ENCODE assay signal across 8 mouse cellular contexts in the genomic region with DNA sequence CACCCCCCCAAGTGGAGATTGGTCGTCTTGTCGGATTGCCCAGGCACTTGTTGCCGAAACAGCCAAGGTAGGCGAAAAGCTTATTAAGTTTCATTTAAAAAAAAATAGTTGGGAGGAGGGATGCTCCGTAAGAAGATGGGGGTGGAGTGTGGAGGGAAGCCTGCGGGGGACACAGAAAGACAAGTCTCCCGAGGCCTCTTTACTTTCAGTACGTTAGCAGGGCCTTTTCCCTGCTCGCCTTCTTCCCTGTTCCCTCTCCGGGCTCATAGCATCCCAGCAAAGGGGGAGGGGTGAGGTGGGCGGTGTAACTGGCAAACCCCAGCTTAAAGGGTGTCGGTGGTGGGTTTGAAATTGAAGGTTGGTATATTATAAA.
A peak's percentile ranks its signal among the peaks of the same experiment; 100 is the strongest.
DNase-seq lines count a peak whose midpoint lies in the region; ATAC-seq and TF ChIP-seq lines count a peak whose summit lies in the region.

No protein-coding gene starts in this region.

- no peaks in the 10 kb centered on the region for H3K27me3 ChIP-seq in heart, adult 2 months (ENCODE audit: control insufficient read depth, insufficient read depth, low read length)
- no peaks in the 10 kb centered on the region for H3K27me3 ChIP-seq in kidney, embryonic 16.5 days (ENCODE audit: insufficient read depth, low read length)
- no peaks in the 10 kb centered on the region for H3K27me3 ChIP-seq in midbrain, embryonic 14.5 days (ENCODE audit: control insufficient read depth, insufficient read depth, low read length)

- H3K9ac ChIP-seq in heart, adult 2 months (ENCODE audit: low read depth, low read length), result peak overlapping the region; percentile 54
- H3K9ac ChIP-seq in kidney, embryonic 16.5 days (replicated peaks; ENCODE audit: low read length), result peak overlapping the region; percentile 93
- H3K9ac ChIP-seq in midbrain, embryonic 14.5 days (replicated peaks; ENCODE audit: low read length), result peak overlapping the region; percentile 95

- peak overlapping the region; percentile 93 for H3K4me2 ChIP-seq in kidney, embryonic 16.5 days (replicated peaks; ENCODE audit: low read depth, low read length)
- peak overlapping the region; percentile 88 for H3K4me2 ChIP-seq in midbrain, embryonic 14.5 days (ENCODE audit: low read length)

- intact Hi-C loops in left cerebral cortex, postnatal 14 days (cut with DNase I), result loop anchor here (5.0 kb wide), 2 partner anchors 105 to 190 kb away; no protein-coding TSS in a partner anchor
- intact Hi-C loops in heart, adult 2 months (cut with DNase I), result loop anchor here (2.0 to 5.0 kb wide), 2 partner anchors 35 to 225 kb away; partner anchors contain the start of gene Mrps10

- H3K79me2 ChIP-seq in heart, adult 2 months (replicated peaks; ENCODE audit: control insufficient read depth, insufficient read depth, low read length), result no peaks in the 10 kb centered on the region

- TF ChIP-seq CTCF in heart, adult 2 months (IDR thresholded peaks at IDR 0.05), result no peak

- no peaks in the 10 kb centered on the region for H3K36me3 ChIP-seq in heart, adult 2 months (ENCODE audit: control insufficient read depth, insufficient read depth, low read length)
- H3K36me3 ChIP-seq in kidney, embryonic 16.5 days (ENCODE audit: insufficient read depth, low read length), result no peaks in the 10 kb centered on the region
- no peaks in the 10 kb centered on the region for H3K36me3 ChIP-seq in midbrain, embryonic 14.5 days (ENCODE audit: control insufficient read depth, insufficient read depth, low read length)

- TF ChIP-seq POLR2A in heart, adult 2 months (IDR thresholded peaks at IDR 0.05; ENCODE audit: insufficient read depth, low read depth, low read length), result no peak

- peak; percentile 45 to 54 for DNase-seq in left cerebral cortex, postnatal 14 days (ENCODE audit: low spot score in 2 of 2)
- no peak for DNase-seq in left cerebral cortex, adult 18-20 months (ENCODE audit: low spot score in 2 of 2)
- DNase-seq in brain, adult 2 months (ENCODE audit: low read depth, low spot score), result peak; percentile 57
- DNase-seq in heart, adult 2 months, result peak; percentile 28 to 41
- peak; percentile 58 for DNase-seq in midbrain, embryonic 14.5 days
- DNase-seq in thymus, postnatal 36 days, result peak; percentile 32 to 49
- no peak for DNase-seq in layer of hippocampus, adult 8-10 months (ENCODE audit: low spot score in 2 of 2)

- peaks cover 2% of the 10 kb centered on the region; the same call in 1 of the 2 replicates for H3K4me1 ChIP-seq in heart, adult 2 months (ENCODE audit: control insufficient read depth, insufficient read depth, low read length)
- peaks cover 42% of the 10 kb centered on the region for H3K4me1 ChIP-seq in kidney, embryonic 16.5 days (ENCODE audit: insufficient read depth, low read length)
- peaks cover 41% of the 10 kb centered on the region for H3K4me1 ChIP-seq in midbrain, embryonic 14.5 days (ENCODE audit: control insufficient read depth, insufficient read depth, low read length)

- TF ChIP-seq EP300 in heart, adult 2 months (IDR thresholded peaks at IDR 0.05; ENCODE audit: insufficient read depth, low read depth, low read length), result 0 out of 2 replicates have a peak, but pooled peaks have one; percentile 17

- no peaks in the 10 kb centered on the region for H3K9me3 ChIP-seq in kidney, embryonic 16.5 days (ENCODE audit: low read length)
- H3K9me3 ChIP-seq in midbrain, embryonic 14.5 days (ENCODE audit: control insufficient read depth, low read length), result no peaks in the 10 kb centered on the region

- peak overlapping the region; percentile 41 for H3K27ac ChIP-seq in heart, adult 2 months
- peak overlapping the region; percentile 100 for H3K27ac ChIP-seq in kidney, embryonic 16.5 days (ENCODE audit: low read length)
- H3K27ac ChIP-seq in midbrain, embryonic 14.5 days (replicated peaks; ENCODE audit: low read depth, low read length), result peak overlapping the region; percentile 99

- peak overlapping the region; percentile 59 for H3K4me3 ChIP-seq in heart, adult 2 months
- H3K4me3 ChIP-seq in kidney, embryonic 16.5 days (ENCODE audit: low read length), result peak overlapping the region; percentile 76
- peak overlapping the region; percentile 64 for H3K4me3 ChIP-seq in midbrain, embryonic 14.5 days (replicated peaks; ENCODE audit: low read depth, low read length)

- WGBS in heart, adult 2 months, result 3% methylated on average over 12 of the region's 12 CpGs
- under 1% methylated on average over 12 of the region's 12 CpGs for WGBS in kidney, embryonic 16.5 days
- under 1% methylated on average over 12 of the region's 12 CpGs for WGBS in midbrain, embryonic 14.5 days

- ATAC-seq in kidney, embryonic 16.5 days (ENCODE audit: low FRiP score, low TSS enrichment), result no peak
- ATAC-seq in midbrain, embryonic 14.5 days (ENCODE audit: low FRiP score, low TSS enrichment), result no peak

Comparison
In these comparisons a context has a peak if more than half of its experiments do, and no peak if none do; other contexts are left out.
1. DNase-seq: peak in left cerebral cortex, postnatal 14 days (2 of 2), brain, adult 2 months (single experiment), heart, adult 2 months (2 of 2), midbrain, embryonic 14.5 days (single experiment) and thymus, postnatal 36 days (2 of 2); none in left cerebral cortex, adult 18-20 months (0 of 2) and layer of hippocampus, adult 8-10 months (0 of 2).
2. H3K27ac ChIP-seq: peak in every context shown above with its lines; median percentile 100 in kidney, embryonic 16.5 days; 99 in midbrain, embryonic 14.5 days; 41 in heart, adult 2 months.
3. Peak in every context shown above with its lines, with median percentiles within 50 percentile points of each other: H3K4me3 ChIP-seq and H3K9ac ChIP-seq.